Mouse (Mus musculus) kidney, postnatal 36 days (tissue): ENCODE data around the gene Sco2.

Experiments used
- DNase-seq, 2 experiments: peaks; one replicate each; pipeline ENCODE4 v3.0.0; 2021 to 2022; ENCODE audit warnings: mixed read lengths in 2 of 2

The Sco2 gene

DNA sequence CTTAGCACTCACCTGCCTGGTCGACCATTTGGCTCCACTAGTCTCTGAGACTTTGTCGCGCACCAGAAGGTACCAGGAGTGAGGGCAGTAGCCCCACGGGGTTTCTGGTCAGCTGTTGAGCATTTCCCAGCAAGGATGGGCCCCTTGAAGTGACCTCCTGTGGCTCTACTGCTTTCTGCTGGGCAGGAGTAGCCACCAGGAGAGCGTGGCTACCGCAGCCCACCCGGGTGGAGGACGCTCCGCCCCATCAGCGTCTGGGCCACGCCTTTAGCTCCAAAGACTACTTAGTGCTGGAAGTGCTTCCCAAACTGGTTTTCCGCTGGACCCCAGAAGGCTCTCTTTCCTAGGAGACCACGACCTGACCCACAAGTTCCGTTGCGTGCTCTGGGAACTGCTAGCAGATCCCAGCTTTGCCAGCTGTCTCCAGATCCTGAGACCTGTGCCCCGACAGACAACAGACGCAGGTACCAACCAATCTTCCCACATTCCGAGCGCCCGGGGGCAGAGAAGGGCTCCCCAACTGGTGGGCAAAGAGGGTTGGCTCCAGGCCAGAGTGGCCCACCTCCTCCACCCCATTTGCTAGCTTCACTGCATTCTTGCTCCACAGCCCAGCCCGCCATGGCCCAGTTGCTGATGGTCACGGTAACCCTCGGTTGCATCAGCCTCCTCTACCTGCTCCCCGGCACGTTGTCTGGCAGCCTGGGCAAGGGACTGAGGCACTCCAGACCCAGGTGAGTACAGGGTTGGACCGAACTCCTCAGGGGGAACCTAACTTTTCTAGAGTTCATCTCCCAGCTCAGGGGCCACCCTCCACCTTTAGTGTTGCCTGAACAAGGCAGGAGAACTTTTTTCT, 50.8 kb downstream of the Sco2 start, which contains the start of gene Adm2:
Adm2 (plus strand) TSS at position 51 of the 853 bp plus-strand sequence.
- DNase-seq = peak in 1 of 2 experiments; percentile 39
